Mouse (Mus musculus) fibroblast of lung, adult 2 months (primary cell): Measurements from ENCODE around the gene Acot8.

Experiments used
- DNase-seq: peaks from one replicate; pipeline ENCODE4 v3.0.0-alpha.2; 2011; ENCODE audit warnings: low read depth

Gene Acot8

GRCm38 (mm10) chr2:164783926-164784581 is 20.6 kb downstream of the Acot8 start:
- no peak for DNase-seq

DNA sequence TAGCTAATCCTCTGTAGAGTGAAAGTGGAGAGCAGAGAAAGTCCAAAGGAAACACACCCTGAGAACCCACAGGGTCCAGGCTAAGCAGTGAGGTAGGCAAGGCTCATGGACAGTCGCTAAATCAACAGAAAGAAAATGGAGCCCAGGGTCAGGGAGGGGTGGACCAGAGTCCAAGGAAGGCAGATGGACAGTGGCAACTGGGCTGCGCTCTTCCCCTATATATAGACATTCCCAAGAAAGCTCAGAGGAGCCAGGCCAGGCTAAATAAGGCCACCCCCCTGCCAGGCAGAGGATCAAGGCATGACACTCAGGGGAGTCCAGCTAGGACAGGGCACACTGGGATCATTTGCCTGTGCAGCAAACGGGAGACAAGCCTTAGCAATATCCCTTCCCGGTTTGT is 22.8 kb downstream of the Acot8 start:
- no peak for DNase-seq

DNA sequence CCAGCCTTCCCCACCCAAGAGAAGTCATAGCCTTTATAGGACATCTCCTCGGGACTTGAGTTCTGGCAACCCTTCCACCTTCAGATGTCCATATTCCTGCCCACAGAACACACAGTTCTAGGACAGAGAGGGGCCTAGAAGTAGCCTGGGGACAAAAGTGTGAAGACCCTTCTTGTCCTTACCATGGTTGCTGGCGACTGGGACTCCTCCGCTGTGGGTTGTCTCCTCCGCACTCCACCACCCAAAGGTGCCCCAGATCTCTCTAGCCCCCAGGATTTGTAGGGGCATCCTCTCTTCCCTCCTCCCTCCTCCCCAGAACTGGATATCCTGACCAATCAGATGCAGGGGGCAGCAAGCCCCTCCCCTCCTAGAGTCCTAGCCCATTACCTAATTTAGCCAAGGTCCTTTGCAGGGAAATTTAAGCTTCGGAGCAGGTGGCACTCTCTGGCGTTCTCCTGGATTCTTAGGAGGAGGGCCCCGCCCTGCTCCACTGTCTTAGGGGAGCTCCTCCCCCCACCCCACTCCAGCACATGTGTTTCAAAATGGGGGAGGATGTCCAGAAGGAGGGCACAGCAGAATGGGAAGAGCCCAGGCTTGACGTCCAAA is 25.1 kb downstream of the Acot8 start, which contains the start of gene Tnnc2:
Gene Tnnc2, minus strand, starts transcription at position 487 of the 606 bp plus-strand sequence.
- DNase-seq: no peak

- DNase-seq: no peak
These were observed 25.9 kb downstream of the Acot8 start for GRCm38 (mm10) chr2:164778809-164779208.

- DNase-seq: no peak
These were observed 26.7 kb downstream of the Acot8 start for GRCm38 (mm10) chr2:164778015-164778287.

- no peak for DNase-seq
These were observed 27.3 kb downstream of the Acot8 start for GRCm38 (mm10) chr2:164777246-164778014.

DNA sequence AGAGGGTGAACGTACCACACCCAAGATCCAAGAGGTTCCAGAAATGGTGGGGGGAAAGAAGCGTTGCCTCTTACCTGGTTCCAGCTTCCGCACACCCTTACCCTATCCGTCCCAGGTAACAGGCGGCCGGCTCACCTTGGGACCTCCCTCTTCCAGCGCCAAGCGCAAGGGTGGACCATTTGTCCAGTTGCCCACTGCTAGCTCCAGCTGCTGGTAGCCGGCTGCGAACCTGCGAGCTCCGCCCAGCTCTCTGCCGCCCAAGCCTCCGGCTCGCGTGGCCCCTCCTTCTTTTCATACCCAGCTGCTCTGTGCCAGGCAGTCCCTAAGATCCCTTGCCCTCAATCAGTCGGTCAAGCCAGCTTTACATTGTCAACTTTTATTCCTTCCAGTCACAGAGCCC is 27.9 kb downstream of the Acot8 start:
- no peak for DNase-seq

GRCm38 (mm10) chr2:164776130-164776529 is 28.6 kb downstream of the Acot8 start:
- no peak for DNase-seq

DNA sequence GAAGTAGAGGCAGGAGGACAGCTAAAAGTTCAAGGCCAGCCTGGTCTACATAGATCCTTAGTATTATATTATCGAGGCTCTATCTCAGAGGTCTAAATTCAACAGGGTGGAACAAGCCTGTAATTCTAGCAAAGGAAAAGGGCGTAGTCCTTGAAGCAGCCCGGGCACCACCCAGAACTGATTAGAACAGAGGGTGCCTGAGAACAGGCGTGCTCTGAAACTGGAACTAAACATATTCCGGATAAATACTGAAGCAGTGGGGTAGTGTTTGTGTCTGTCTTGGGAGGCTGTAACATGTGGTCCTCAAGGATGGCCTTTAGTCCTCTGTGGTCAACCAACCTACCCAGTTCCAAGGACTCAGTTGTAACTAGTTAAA is 30.7 kb downstream of the Acot8 start:
- DNase-seq: no peak

DNA sequence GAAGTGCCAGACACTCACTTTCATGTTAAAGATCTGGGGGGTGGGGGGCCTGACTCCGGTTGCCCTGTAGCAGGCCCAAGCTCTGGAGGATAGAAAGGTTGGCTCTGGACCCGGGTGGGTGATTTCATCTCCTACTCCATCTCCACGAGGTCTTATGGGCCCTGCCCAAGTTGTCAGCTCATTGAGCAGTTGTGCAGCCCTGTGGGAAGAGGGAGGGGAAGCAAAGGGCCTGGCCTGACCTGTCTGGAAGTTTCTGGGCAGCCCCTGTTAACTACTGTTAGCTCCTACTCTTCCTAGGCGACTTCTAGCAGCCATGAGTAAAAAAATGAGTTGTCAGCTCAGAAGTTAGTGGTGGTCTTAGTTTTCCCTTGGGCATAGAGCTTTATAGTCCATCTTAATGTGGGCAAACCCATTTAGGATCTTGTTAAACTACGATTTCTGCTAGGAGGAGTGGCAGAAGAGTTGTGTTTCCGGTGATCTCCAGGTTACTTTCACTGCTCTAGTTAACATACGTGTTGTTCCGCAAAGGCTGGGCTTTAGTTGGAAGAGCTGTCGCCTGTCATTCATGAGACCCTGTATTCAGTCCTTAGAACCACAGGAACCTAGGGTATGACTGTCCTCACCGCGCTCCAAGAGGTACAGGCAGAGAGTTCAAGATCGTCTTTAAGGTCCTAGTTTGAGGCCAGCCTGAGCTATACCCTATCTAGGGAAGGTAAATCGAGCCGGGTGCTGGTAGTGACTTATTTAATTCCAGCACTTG is 31.3 kb downstream of the Acot8 start:
- no peak for DNase-seq

DNA sequence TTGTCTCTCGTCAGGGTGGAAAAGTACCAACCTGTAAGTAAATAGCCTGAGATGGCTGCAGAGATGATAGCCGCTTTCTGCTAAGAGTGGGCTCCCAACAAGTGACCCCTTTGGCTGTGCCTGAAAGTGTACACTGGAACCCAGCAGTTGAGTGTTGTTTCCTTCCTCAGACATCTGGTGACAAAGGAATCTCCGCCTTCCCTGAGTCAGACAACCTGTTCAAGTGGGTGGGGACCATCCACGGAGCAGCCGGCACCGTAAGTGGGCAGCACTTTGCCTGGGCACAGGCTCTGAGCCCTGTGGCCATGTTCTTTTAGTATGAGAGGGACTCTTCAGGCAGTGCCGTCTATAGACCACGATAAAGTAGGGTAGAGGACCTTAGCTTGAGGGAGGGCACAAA is 33.6 kb downstream of the Acot8 start:
- no peak for DNase-seq

- DNase-seq: no peak
These were observed 34.4 kb downstream of the Acot8 start for GRCm38 (mm10) chr2:164770279-164770678.

GRCm38 (mm10) chr2:164769258-164770037 is 35.2 kb downstream of the Acot8 start, which contains the start of gene Ube2c:
TSS of gene Ube2c (plus strand) at chr2:164769898.
- peak; percentile 97 for DNase-seq

DNA sequence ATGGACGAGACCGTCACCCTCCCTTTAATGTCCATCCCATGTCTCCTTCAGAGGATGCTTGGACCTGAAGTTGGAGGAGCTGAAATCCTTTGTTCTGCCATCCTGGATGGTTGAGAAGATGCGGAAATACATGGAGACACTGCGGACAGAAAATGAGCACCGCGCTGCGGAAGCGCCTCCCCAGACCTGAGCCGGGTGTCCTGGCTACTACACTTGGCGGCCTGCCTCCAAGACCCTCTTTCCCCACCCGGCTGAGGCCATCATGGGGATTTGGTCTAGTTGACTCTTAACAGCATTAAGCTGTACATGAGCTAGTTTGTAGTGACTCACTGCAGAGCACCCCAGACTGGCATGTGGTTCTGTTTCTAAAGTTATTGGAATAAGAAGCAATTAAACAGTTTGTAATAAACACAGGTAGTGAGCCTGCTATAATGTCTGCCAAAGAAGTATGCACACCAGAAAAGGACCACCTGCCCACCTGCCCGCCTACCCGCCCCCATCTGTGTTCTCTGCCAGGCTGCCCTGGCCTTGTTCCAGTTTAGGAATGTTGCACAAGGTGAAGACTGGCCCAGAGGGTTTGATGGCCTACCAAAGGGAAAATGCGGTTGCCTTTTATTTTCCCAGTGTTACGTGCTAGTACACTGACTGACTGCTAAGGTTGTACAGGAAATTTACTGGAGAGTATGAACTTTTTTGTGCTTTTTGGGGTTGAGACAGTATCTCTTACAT is 36.7 kb downstream of the Acot8 start:
- DNase-seq: no peak

- no peak for DNase-seq
These were observed 38.8 kb downstream of the Acot8 start for GRCm38 (mm10) chr2:164765841-164766240.

GRCm38 (mm10) chr2:164762593-164762992 is 42.1 kb downstream of the Acot8 start:
- no peak for DNase-seq

GRCm38 (mm10) chr2:164761971-164762370 is 42.7 kb downstream of the Acot8 start:
- no peak for DNase-seq

DNA sequence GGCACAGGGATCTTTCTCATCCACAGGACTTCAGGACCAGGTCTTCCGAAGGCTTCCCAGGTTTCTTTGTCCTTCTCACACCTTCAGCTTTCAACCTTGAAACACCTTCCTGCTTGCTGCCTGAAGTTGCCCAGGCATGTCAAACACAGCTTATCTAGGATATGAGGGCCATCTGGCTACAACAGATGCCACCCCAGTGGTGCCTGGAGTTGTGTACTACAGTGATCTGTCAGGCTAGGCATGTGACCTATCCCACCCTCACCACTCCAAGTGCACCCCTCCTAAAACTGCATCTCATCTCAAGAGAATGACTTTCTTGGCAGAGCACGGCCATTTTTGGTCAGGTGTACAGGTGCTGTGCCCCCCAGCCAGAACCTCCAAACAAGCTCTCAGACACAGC is 43.2 kb downstream of the Acot8 start:
- DNase-seq: no peak

- DNase-seq: no peak
These were observed 44.4 kb downstream of the Acot8 start for GRCm38 (mm10) chr2:164760059-164760833.

DNA sequence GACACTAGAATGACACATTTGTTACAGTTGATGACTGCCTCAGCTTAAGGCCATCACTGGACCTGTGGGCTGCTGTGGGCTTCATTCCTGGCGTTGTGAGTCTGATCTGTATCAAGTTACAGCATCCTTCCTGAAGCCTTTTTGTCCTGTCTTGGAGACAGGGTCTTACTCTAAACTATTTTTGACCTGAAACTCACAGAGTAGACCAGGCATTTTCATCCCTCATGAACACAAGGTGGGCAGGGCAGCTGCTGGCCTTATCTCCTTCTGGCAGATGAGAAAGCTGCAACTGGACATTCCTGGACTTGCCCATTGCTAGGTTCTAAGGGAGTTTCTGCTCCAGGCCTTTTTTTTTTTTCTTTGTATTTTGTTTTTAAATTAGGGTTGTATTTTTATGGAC is 46.0 kb downstream of the Acot8 start:
- DNase-seq: no peak
